In the genomic region with DNA sequence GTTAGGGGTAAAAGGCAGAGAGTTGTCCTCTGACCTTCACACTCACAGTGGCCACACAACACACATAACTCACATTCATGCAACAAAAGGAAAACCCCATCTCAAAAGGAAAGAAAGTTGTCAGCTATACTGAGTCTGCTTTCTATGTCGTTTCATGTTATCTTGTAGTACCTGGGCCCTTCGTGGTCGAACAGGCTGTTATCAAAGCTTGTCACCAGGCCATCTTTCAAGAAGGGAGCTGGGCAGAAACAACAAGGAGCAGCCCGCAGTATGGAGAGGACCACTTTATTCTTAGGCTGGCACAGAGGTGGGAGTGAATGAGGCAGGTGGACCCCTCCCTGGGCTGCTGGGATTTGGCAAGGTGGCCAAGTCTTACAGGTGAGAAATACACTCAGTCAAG, we compare ENCODE assay signal across 14 mouse cellular contexts. TPM values are rescaled to one million over a fixed set of nuclear protein-coding genes. Genes with fewer than 3 reads are reported as not detected.
DNase-seq lines count a peak whose midpoint lies in the region; ATAC-seq and TF ChIP-seq lines count a peak whose summit lies in the region.
"Had no signal": no experiment of that assay in that cellular context is flagged by ENCODE, and none has a peak within 500 bp of the region (broad histone marks: within the 10 kb centered on the region; RNA-seq: fewer than 3 reads in every experiment).

No protein-coding gene starts in this region.

- no peak for DNase-seq in heart, postnatal 10 days
- DNase-seq in c-Kit-positive CD71-positive TER-119-negative erythroid progenitor cells, embryonic 14.5 days (ENCODE audit: low read depth) = peak; percentile 74
- no peak for DNase-seq in liver, embryonic 11.5 days (ENCODE audit: low spot score)
- DNase-seq in layer of hippocampus, postnatal 14 days (ENCODE audit: low spot score in 2 of 2) = no peak
- no peak for DNase-seq in cerebellum, adult 2 months
- DNase-seq: cerebellum, adult 11-12 months; gastrocnemius, postnatal 25 days; layer of hippocampus, adult 9-11 months; right cerebral cortex, postnatal 14 days had no signal

- no peak overlapping the region for H3K9ac ChIP-seq in heart, embryonic 13.5 days
- H3K9ac ChIP-seq in liver, embryonic 11.5 days (ENCODE audit: low read depth, low read length) = peak overlapping the region; percentile 45
- H3K9ac ChIP-seq: forebrain, embryonic 12.5 days had no signal

- TF ChIP-seq CTCF in cerebellum, adult 2 months (IDR thresholded peaks at IDR 0.05; ENCODE audit: borderline replicate concordance, insufficient read depth, low read depth, low read length) = no peak

- H3K36me3 ChIP-seq in heart, embryonic 13.5 days = peaks cover 65% of the 10 kb centered on the region
- peaks cover 25% of the 10 kb centered on the region for H3K36me3 ChIP-seq in liver, embryonic 11.5 days (ENCODE audit: control insufficient read depth, insufficient read depth, low read length)

- no peaks in the 10 kb centered on the region for H3K9me3 ChIP-seq in heart, embryonic 13.5 days
- no peaks in the 10 kb centered on the region for H3K9me3 ChIP-seq in liver, embryonic 11.5 days (ENCODE audit: control insufficient read depth, low read length)
- H3K9me3 ChIP-seq: forebrain, embryonic 12.5 days had no signal

- H3K4me3 ChIP-seq in heart, embryonic 13.5 days = no peak overlapping the region
- H3K4me3 ChIP-seq in liver, embryonic 11.5 days (ENCODE audit: low read depth, low read length) = no peak overlapping the region
- no peak overlapping the region for H3K4me3 ChIP-seq in cerebellum, adult 2 months (replicated peaks; ENCODE audit: insufficient read depth, low read depth, low read length)
- H3K4me3 ChIP-seq: forebrain, embryonic 12.5 days had no signal

- 0 out of 2 replicates have a peak overlapping the region, but pooled peaks have one; percentile 4 for H3K27ac ChIP-seq in heart, embryonic 13.5 days (replicated peaks)
- peak overlapping the region; percentile 81 for H3K27ac ChIP-seq in liver, embryonic 11.5 days (ENCODE audit: low read depth, low read length)
- H3K27ac ChIP-seq in cerebellum, adult 2 months (ENCODE audit: insufficient read depth, low read length) = no peak overlapping the region
- H3K27ac ChIP-seq: forebrain, embryonic 12.5 days had no signal

- intact Hi-C loops in heart, postnatal 10 days (cut with DNase I) = loop anchor here (1.0 kb wide), 1 partner anchor 26 kb away; no protein-coding TSS in a partner anchor

- no peaks in the 10 kb centered on the region for H3K27me3 ChIP-seq in heart, embryonic 13.5 days (replicated peaks)
- no peaks in the 10 kb centered on the region for H3K27me3 ChIP-seq in liver, embryonic 11.5 days (replicated peaks; ENCODE audit: control insufficient read depth, insufficient read depth, low read length)
- no peaks in the 10 kb centered on the region for H3K27me3 ChIP-seq in cerebellum, adult 2 months (ENCODE audit: control insufficient read depth, insufficient read depth, low read length)
- H3K27me3 ChIP-seq: forebrain, embryonic 12.5 days; Patski had no signal

- no peak overlapping the region for H3K4me2 ChIP-seq in heart, embryonic 13.5 days
- H3K4me2 ChIP-seq in liver, embryonic 11.5 days = peak overlapping the region; percentile 60
- H3K4me2 ChIP-seq: forebrain, embryonic 12.5 days; midbrain, embryonic 11.5 days had no signal

- H3K4me1 ChIP-seq in heart, embryonic 13.5 days = peaks cover 12% of the 10 kb centered on the region
- H3K4me1 ChIP-seq in liver, embryonic 11.5 days (replicated peaks; ENCODE audit: control insufficient read depth, insufficient read depth, low read length) = peaks cover 17% of the 10 kb centered on the region
- peaks cover 5% of the 10 kb centered on the region; the same call in 1 of the 2 replicates for H3K4me1 ChIP-seq in cerebellum, adult 2 months (ENCODE audit: control insufficient read depth, insufficient read depth, low read length)

- WGBS in heart, embryonic 13.5 days = 43% methylated on average over 4 of the region's 4 CpGs
- WGBS in liver, embryonic 11.5 days = 38% methylated on average over 4 of the region's 4 CpGs
- WGBS in cerebellum, adult 2 months = 88% methylated on average over 4 of the region's 4 CpGs

- no peak for TF ChIP-seq POLR2A in cerebellum, adult 2 months (IDR thresholded peaks at IDR 0.05; ENCODE audit: borderline replicate concordance, insufficient read depth, low read length)

- ATAC-seq in heart, embryonic 13.5 days (ENCODE audit: extremely low read depth, insufficient number of reproducible peaks, low FRiP score, low TSS enrichment) = no peak
- peak; percentile 84 for ATAC-seq in liver, embryonic 11.5 days (replicated peaks; ENCODE audit: low FRiP score)
- peak; percentile 75 for ATAC-seq in megakaryocyte-erythroid progenitor cell, adult 5-6 weeks (replicated peaks; ENCODE audit: low FRiP score, low TSS enrichment, poor library complexity, severe bottlenecking)
- ATAC-seq: Patski had no signal

RNA-seq across cellular contexts. Expression of a gene that starts 7.1 kb away (rescaled TPM):
- 78.2 and 78.7 TPM in 2 replicates for polyA plus RNA-seq in heart, embryonic 13.5 days (2015; fragmentation: Nextera tagmentation; extraction: Ambion mirVana)
- 100 to 1,000 TPM; 143 to 159 TPM for total RNA-seq in heart, postnatal 10 days (2021)
- 124 and 128 TPM in 2 replicates for polyA plus RNA-seq in liver, embryonic 11.5 days (2014; fragmentation: Nextera tagmentation; extraction: Ambion mirVana)
- 149 and 158 TPM in 2 replicates for total RNA-seq in megakaryocyte-erythroid progenitor cell, adult 5-6 weeks (2014; fragmentation: Nextera tagmentation)
- total RNA-seq in megakaryocyte-erythroid progenitor cell, adult 5-6 weeks (2017) = 78.4 and 117 TPM in 2 replicates
- total RNA-seq in layer of hippocampus, postnatal 14 days (2021) = 10 to 100 TPM; 50.5 to 51.5 TPM
- 59.3 and 64.4 TPM in 2 replicates for polyA plus RNA-seq in cerebellum, adult 2 months (2012; rRNA removed)

RNA-seq across cellular contexts. Expression of a gene that starts 16.8 kb away (rescaled TPM):
- polyA plus RNA-seq in heart, embryonic 13.5 days (2015; fragmentation: Nextera tagmentation; extraction: Ambion mirVana) = 26.0 and 27.2 TPM in 2 replicates
- total RNA-seq in heart, postnatal 10 days (2021) = 10 to 100 TPM; 10.1 to 11.3 TPM
- polyA plus RNA-seq in liver, embryonic 11.5 days (2014; fragmentation: Nextera tagmentation; extraction: Ambion mirVana) = 56.7 and 57.3 TPM in 2 replicates
- 22.8 and 29.1 TPM in 2 replicates for total RNA-seq in megakaryocyte-erythroid progenitor cell, adult 5-6 weeks (2014; fragmentation: Nextera tagmentation)
- 30.5 and 38.6 TPM in 2 replicates for total RNA-seq in megakaryocyte-erythroid progenitor cell, adult 5-6 weeks (2017)
- 10 to 100 TPM; 16.1 to 19.0 TPM for total RNA-seq in layer of hippocampus, postnatal 14 days (2021)
- polyA plus RNA-seq in cerebellum, adult 2 months (2012; rRNA removed) = 12.6 and 14.2 TPM in 2 replicates

RNA-seq across cellular contexts. Expression of a gene that starts 17.0 kb away (rescaled TPM):
- 12.7 and 13.5 TPM in 2 replicates for polyA plus RNA-seq in heart, embryonic 13.5 days (2015; fragmentation: Nextera tagmentation; extraction: Ambion mirVana)
- total RNA-seq in heart, postnatal 10 days (2021) = 1 to 10 TPM; 2.9 to 4.1 TPM
- polyA plus RNA-seq in liver, embryonic 11.5 days (2014; fragmentation: Nextera tagmentation; extraction: Ambion mirVana) = 5.7 and 6.8 TPM in 2 replicates
- total RNA-seq in megakaryocyte-erythroid progenitor cell, adult 5-6 weeks (2014; fragmentation: Nextera tagmentation) = 22.8 and 26.4 TPM in 2 replicates
- 3.0 and 4.5 TPM in 2 replicates for total RNA-seq in megakaryocyte-erythroid progenitor cell, adult 5-6 weeks (2017)
- 10 to 100 TPM; 44.8 to 54.7 TPM for total RNA-seq in layer of hippocampus, postnatal 14 days (2021)
- 112 and 117 TPM in 2 replicates for polyA plus RNA-seq in cerebellum, adult 2 months (2012; rRNA removed)

RNA-seq across cellular contexts. Expression of a gene that starts 28.1 kb away (rescaled TPM):
- 50.9 and 53.7 TPM in 2 replicates for polyA plus RNA-seq in heart, embryonic 13.5 days (2015; fragmentation: Nextera tagmentation; extraction: Ambion mirVana)
- total RNA-seq in heart, postnatal 10 days (2021) = 10 to 100 TPM; 42.2 to 46.4 TPM
- 38.0 and 38.4 TPM in 2 replicates for polyA plus RNA-seq in liver, embryonic 11.5 days (2014; fragmentation: Nextera tagmentation; extraction: Ambion mirVana)
- total RNA-seq in megakaryocyte-erythroid progenitor cell, adult 5-6 weeks (2014; fragmentation: Nextera tagmentation) = 27.4 and 32.0 TPM in 2 replicates
- 11.8 and 14.8 TPM in 2 replicates for total RNA-seq in megakaryocyte-erythroid progenitor cell, adult 5-6 weeks (2017)
- 10 to 100 TPM; 90.2 to 94.4 TPM for total RNA-seq in layer of hippocampus, postnatal 14 days (2021)
- 106 and 108 TPM in 2 replicates for polyA plus RNA-seq in cerebellum, adult 2 months (2012; rRNA removed)

RNA-seq across cellular contexts. Expression of a gene that starts 57.1 kb away (rescaled TPM):
- polyA plus RNA-seq in heart, embryonic 13.5 days (2015; fragmentation: Nextera tagmentation; extraction: Ambion mirVana) = 44.0 and 46.4 TPM in 2 replicates
- total RNA-seq in heart, postnatal 10 days (2021) = 10 to 100 TPM; 47.6 to 52.5 TPM
- 53.1 and 53.2 TPM in 2 replicates for polyA plus RNA-seq in liver, embryonic 11.5 days (2014; fragmentation: Nextera tagmentation; extraction: Ambion mirVana)
- 54.1 and 79.5 TPM in 2 replicates for total RNA-seq in megakaryocyte-erythroid progenitor cell, adult 5-6 weeks (2014; fragmentation: Nextera tagmentation)
- total RNA-seq in megakaryocyte-erythroid progenitor cell, adult 5-6 weeks (2017) = 36.6 and 37.8 TPM in 2 replicates
- total RNA-seq in layer of hippocampus, postnatal 14 days (2021) = 100 to 1,000 TPM; 137 to 144 TPM
- polyA plus RNA-seq in cerebellum, adult 2 months (2012; rRNA removed) = 175 and 189 TPM in 2 replicates
